Mouse (Mus musculus): Measurements from ENCODE around the gene Hist1h3a. TPM values are rescaled to one million over a fixed set of nuclear protein-coding genes. Genes with fewer than 3 reads are reported as not detected.
"Not testable (repeated sequence)": the region's sequence is repeated elsewhere in the genome, so short reads cannot be mapped to it uniquely, and the experiment has no call there.

The Hist1h3a gene
- 1 to 10 TPM in 1 of 3 experiments, not detected in 2; 1.6 TPM for polyA plus RNA-seq (2017; shearing (Covaris generic))

DNA sequence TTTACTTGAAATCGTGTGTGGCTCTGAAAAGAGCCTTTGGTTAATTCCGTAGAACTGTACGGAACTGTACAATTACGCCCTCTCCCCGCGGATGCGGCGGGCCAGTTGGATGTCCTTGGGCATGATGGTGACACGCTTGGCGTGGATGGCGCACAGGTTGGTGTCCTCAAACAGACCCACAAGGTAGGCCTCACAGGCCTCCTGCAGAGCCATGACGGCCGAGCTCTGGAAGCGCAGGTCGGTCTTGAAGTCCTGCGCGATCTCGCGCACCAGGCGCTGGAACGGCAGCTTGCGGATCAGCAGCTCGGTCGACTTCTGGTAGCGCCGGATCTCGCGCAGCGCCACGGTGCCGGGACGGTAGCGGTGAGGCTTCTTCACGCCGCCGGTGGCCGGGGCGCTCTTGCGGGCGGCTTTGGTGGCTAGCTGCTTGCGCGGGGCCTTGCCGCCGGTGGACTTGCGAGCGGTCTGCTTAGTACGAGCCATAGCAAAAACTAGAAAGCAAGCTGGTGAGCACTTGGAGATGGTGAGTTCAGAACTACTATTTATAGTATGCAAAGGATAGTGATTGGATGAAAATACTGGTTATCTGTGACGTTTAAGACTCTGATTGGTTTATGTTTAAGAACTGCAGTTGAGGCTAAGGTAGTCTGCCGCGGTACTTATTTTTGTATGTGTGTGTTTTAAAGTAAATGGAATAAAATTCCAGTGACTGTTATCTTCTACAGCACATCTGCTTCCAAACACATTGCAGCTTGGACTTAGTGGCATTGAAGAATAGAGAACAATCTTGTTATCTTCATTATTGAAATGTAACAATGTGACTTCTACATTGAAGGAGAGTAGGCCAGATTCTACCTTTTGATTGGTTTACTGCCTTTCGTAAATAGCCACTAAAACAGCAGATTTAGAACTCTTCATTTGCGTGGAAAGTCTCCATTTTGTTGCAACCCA lies at the start of gene Hist1h3a:
Hist1h3a (minus strand) TSS at position 516 of the 951 bp plus-strand sequence.
- ATAC-seq, result peak; percentile 69

DNA sequence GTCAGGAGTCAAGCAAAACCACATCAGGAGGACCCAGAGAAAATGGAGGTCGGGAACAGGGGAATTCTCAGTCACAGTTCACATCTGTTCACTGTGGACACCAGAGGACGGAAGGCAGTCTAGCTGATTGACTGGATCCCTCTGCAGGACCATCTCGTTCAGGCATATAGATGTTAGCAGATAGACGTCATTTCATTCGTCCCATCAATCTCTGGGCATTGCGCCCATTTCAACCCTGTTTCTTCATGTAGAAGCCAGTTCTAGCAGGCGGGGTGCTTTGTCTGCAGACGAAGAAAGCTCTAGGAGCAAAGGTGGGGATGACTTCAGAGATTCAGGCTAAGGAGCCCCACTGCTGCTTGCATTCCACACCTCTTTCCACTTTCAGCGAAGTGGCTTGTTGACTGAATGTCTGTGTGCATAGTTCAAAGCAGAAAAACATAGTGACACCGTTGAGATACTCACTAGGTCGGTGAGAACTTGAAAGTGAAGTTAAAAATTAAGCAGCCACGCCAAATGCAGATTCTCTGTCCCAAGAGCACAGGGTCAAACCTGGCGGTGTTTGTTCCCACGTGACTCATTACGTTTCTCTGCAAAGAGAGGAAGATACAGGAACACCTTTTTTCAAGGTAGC lies 44.4 kb upstream of the Hist1h3a start, which contains the start of gene Slc17a2:
Slc17a2 (plus strand) TSS at position 572 of the 631 bp plus-strand sequence.
- ATAC-seq, result no peak

DNA sequence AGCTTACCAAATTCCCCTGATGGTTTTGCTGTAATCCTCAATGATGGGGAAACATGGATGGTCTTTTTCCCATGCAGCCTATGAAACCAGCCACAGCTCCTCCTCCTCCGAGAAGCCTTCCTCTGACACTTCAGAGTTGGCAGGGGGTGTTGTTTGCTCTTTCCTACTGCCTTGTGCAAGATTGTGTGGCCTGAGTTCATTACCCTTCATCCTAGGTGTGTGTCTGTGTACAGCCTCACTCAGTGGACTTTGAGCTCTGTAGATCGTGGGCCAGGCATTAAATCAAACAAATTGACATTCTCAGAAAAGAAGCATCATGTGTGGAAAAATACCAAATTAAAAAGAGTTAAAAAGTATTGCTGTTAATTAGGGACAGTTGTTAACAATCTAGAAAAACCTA lies 42.3 kb upstream of the Hist1h3a start:
- no peak for ATAC-seq

DNA sequence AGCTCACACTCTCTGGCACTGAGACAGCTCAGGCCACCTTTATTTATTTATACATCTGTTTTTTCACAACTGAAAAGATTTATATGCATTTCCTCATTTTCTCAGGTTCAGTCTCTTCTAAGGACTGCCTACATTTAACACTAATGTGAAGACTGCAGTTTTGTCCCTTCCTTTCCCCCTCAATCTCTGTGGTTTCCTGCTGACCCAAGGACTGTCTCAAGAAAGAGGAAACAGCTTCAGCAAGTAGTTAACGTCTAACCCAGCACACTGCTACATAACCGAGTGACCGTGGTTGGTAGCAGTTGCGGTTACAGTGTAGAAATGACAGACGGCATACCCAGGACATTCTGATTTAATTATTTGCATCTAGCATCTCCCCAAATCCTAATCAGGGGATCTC lies 37.2 kb upstream of the Hist1h3a start:
- no peak for ATAC-seq

DNA sequence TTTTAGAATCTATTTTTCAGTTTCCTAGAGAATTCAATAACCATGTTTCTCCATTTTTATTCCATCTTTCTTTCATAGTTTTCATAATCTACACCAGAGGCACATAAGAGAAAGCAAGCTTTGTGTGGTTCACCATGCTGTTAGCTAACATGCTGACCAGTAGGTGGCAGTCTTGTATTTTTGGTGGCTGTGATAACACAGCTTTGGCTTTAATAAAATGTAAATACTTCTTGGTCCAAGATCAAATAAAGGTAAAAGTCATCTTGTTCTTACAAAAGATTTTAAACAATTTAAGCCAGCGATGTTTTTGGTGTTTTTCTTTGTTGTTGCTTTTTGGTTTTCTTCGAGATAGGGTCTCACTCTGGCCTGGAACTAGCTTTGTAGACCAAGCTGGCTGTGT lies 30.3 kb upstream of the Hist1h3a start:
- no peak for ATAC-seq

DNA sequence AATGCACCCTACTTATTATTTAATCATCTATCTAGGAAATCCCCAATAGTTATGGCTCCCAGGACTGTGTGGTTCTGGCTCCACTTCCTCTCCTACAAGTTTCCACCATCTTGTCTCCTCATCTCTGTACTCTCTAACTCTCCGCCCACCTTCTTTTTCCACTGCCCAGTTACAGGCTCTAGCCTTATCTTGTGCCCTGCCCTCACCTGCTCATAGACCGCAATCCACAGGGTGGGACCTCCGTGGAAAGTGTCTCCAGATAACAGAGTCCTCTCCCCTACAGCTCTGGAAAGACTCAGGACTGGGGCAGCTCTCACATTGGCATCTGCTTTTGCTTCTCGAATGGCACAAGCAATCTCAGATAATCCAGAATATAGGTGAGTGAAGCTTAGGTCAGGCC lies 16.8 kb upstream of the Hist1h3a start:
- no peak for ATAC-seq

DNA sequence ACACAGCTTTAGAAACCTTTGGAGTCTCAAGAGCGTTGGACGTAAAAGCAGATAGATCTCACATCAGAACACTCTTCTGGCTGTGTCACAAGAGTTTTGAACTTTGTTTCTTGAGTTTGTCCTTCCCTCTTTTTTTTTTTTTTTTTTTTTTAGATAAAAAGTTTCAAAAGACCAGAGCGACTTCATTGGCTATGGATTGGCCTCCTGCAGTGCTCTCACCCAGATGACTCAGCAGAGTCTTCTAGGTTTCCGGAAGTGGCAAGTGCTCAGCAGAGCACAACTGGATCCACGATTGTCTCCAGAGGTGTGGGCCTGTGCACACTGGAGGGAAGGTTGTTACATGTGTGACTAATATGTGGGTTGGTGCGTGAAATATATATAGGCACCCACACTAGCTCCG lies 16.2 kb upstream of the Hist1h3a start:
- no peak for ATAC-seq

DNA sequence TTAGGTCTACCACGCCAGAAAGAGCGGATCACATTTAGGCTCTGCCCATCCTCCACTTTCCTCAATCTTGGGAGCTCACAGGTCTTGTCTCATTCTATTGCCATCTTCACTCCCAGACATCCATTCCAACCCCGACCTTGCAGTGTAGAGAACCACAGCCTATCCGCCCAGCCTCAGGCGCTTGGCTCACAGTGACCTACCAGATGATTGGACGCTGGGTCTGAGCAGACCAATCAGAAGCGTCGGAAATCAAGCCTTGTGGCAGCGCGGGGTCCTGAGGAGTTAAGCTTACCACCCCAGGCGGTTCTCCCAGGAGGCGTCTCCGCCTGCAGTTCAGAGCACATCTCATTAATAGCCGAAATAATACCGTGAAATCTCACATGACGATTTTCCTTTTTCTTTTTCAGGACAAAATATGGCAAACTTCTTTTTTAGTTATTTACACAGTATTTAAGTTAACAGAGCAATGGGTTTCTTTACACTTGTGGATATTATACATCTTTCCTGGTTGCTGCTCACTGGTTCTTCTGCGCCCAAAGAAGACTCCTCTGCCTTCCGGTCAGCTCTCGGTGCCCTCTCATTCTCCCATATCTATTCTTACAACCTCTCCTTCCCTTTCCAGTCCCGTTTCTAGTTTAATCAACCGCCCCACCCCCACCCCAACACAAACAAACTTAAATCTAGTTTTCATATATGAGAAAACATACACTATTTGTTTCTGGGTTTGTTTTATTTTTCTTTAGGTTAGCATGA lies 10.6 kb upstream of the Hist1h3a start:
- no peak for ATAC-seq

DNA sequence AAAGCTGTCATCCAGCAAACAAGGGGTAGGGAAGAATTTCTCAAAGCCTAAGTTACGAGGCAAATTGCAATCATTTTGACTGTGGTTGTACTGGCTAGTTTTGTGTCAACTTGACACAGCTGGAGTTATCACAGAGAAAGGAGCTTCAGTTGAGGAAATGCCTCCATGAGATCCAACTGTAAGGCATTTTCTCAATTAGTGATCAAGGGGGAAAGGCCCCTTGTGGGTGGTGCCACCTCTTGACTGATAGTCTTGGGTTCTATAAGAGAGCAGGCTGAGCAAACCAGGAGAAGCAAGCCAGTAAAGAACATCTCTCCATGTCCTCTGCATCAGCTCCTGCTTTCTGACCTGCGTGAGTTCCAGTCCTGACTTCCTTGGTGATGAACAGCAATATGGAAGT lies 7.4 kb upstream of the Hist1h3a start, which contains the start of gene Trim38:
Trim38 (plus strand) TSS at position 301 of the 400 bp plus-strand sequence.
- not testable (repeated sequence) for ATAC-seq

DNA sequence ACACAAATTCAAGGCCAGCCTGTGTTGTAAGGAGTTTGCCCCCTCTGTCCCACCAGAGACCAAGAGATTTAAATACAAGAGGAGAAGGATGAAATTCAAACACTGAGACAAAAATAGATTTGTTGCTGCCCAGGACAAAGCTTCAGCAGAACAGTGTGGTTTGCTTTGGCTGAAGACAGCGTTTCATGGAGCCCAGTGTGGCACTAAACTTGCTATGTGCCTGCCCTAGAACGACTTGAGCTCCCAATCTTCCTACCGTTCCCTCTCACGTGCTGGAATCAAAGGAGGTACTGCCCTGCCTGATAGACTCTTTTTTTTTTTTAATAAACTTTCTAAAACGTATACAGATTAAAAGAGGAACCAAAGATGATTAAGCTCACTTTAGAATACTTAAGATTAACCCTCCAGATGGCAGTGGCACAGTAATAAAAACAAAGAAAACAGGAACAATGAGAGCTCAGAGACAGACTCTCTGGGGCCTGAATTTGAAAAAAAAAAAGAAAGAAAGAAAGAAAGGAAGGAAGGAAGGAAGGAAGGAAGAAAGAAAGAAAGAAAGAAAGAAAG lies 6.7 kb upstream of the Hist1h3a start:
- no peak for ATAC-seq

DNA sequence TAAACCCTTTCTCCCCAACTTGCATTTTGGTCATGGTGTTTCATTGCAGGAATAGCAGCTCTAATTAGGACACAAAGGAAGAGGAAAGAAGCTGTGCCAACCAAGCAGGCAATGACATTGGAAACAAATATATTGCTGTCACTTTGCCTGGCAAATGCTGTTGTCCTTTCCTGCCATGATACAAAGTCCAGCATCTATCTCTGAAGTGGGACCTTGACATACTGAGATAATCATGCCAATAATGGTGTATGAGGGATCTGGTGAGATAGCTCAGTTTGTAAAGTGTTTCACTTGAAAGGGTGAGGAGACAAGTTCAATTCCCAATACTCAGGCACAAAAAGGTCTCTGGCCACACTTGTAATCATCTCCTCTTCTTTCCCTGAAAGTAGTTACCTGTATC lies 4.6 kb upstream of the Hist1h3a start:
- ATAC-seq, result no peak

DNA sequence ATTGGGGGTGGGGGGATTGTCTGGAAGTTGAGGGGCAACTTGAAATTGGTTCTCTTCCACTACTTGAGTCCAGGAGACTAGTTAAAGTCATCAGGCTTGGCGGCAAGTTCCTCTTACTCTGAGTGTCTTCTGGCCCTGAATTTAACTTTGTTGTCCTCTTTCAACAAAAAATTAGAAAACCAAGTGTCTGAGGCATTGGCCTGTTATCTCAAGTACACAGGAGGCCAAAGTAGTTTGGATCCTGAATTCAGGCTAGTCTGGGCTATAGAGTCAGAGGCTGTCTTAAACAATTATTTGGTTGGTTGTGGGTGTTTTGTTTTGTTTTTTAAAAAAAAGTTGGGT lies 3.0 kb upstream of the Hist1h3a start:
- no peak for ATAC-seq

DNA sequence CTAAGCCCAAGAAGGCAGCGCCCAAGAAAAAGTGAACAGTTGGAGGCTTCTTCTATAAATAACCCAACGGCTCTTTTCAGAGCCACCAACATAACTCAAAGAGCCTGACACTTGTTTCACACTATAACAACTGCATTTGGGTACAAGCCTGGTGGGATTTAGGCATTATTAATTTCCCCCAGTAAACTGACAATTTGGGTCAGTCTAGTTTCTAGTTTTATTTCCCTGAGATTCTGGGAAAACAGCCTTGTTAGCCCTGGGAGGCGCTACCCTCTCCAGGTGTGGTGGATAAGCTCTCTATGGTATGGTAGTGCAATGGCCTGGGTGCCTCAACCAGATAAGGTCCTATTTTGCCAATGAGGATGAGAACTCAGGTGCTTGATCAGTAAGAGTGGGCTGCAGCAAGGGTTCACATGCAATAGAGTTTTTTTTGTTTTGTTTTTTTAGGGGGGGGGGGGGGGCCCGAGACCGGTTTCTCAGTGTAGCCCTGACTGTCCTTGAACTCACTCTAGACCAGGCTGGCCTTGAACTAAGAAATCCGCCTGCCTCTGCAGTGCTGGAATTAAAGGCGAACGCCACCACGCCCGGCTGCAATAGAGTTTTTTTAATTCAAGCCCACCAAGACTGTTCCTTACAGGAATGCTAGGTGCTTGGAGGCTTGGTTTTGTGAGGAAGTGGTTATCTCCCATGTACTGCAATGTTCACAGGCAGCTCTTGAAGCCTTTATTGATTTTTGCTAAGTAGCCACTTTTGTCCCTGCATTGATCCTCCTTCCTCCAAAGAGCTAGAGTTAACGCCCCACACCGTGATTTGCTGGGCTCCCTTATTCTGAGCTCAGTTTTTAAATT lies 2.4 kb upstream of the Hist1h3a start:
- ATAC-seq, result no peak

DNA sequence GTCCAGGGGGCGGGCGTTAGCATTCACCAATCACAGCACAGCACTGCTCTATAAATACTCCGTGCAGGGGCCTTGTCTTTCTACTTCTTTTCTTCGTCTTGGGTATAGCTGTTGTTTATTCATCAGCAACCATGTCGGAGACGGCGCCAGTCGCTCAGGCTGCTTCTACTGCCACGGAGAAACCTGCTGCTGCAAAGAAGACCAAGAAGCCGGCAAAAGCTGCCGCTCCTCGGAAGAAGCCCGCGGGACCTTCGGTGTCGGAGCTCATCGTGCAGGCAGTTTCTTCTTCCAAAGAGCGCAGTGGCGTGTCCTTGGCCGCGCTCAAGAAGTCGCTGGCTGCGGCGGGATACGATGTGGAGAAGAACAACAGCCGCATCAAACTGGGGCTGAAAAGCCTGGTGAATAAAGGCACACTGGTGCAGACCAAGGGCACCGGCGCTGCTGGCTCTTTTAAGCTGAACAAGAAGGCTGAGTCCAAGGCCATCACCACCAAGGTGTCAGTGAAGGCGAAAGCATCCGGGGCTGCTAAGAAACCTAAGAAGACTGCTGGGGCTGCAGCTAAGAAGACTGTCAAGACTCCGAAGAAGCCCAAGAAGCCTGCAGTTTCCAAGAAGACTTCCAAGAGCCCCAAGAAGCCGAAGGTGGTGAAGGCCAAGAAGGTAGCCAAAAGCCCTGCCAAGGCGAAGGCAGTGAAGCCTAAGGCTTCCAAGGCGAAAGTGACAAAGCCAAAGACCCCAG lies 1.6 kb upstream of the Hist1h3a start, which contains the start of gene Hist1h1a:
Hist1h1a (plus strand) TSS at position 81 of the 738 bp plus-strand sequence.
- peak; percentile 45 for ATAC-seq

DNA sequence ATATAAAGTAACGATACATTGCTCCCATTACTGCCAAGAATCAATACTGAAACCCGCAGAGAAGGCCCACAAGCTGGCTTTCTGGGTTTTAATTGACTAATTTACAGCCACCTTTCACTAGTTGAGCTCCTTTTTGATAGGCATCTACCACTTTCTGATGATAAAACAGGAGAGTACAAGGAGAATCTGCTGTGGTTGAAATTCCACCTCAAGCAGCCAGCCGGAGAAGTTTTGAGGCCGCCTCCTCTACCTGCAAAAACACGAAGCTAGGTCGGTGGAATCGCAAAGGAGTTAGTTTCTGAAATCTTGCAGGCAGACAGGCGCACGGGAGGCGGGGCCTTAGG lies 1.0 kb upstream of the Hist1h3a start:
- no peak for ATAC-seq

DNA sequence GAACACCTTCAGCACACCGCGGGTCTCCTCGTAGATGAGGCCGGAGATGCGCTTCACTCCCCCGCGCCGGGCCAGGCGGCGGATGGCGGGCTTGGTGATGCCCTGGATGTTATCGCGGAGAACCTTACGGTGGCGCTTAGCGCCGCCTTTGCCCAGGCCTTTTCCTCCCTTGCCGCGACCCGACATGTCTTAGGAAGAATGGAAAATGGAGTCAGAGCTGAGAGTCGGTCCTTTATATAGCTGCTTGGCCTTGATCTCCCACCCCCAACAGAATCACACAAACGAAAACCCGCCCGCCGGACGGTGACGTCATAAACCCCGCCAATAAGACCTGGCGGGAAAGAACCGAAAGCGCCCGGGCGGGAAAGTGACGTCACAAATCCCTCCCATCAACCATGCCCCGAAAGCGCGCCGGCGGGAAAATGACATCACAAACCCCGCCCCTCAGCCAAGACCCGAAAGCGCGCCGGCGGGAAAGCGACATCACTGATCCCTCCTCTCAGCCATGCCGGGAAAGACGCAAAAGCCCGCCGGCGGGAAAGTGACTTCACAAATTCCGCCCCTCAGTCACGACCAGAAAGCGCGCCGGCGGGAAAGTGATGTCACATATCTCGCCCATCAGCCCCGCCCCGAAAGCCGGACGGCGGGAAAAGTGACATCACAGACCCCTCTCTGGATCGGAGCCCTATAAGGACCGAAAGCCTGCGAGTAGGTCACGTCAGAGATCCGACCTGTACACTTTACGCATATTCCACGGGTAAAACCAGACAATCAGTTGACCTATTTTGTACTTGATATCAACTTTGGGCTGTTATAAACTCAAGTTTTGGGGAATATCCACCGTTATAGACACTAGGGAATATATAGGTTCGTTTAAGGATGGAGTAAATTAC lies 968 bp downstream of the Hist1h3a start, which contains the start of gene Hist1h4a:
Hist1h4a (minus strand) TSS at position 259 of the 893 bp plus-strand sequence.
- ATAC-seq, result peak; percentile 63

DNA sequence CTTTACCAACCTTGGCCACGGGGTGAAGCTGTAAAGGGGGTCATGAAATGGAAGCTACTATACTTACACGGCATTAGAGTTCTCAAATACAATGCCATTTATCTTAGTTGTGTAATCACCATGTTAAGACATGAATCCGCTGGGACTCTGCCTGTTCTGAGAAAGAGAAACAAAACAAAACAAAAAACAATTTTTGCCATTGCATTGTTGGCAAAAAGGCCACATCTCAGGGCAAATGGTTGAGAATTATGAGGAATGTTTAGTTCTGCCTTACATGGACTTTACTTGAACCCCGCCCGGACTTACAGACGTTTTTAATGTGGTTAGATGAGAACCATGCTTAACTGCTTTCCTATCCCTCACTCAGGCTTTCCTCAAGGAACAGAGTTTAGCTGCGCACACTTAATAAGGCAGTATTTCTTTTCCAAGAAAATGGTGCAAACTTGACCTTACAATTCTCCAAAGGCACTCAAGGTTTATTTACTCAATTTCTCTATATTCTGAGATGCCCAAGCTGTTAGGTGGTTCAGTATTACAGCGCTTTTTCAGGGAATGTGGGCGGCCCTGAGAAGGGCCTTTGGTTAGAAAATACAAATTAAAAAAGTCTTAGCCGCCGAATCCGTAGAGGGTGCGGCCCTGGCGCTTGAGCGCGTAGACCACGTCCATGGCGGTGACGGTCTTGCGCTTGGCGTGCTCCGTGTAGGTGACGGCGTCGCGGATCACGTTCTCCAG lies 1.8 kb downstream of the Hist1h3a start:
- ATAC-seq, result no peak

DNA sequence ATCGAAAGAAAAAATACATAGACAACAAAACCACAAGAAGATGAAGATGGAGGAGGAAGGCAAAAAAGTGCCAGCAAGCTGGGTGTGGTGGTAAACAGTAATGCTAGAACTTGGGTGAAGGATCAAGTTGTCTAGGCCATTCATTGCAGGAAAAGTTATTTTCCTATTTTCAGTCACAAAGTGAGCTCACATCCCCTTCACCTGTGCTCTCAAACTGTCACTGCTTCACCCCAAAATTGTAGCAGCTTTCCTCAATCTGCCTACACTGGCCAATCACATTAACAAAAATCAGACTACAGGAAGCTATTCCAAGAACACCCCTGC lies 2.3 kb downstream of the Hist1h3a start:
- no peak for ATAC-seq

DNA sequence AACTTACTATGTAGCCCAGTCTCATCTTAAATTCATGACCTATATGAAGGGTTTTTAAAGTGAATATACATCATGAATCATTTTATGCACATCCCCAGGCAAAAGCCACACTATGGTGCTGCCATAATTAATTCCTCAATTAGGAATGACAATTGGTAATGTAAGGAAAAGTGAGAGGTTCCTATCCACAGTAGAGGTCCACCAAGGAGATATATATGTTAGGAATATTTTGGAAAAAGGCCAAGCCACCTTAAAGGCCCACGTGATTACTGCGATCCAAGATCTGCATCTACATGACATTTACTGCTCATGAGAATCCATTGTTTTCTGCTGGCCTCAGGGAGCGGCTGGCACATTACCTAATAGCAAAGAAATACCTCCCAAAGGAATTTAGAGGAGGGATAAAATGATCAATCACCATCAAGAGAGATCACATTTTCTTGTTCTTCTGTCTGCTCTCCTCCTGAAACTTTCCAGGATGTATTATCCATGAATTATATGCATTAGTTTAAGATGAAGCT lies 2.9 kb downstream of the Hist1h3a start:
- no peak for ATAC-seq

Measured in inflammation-experienced regulatory T-cells, adult 6 months (primary cell).